Mouse (Mus musculus) liver, adult 10 weeks (tissue): ENCODE results near the gene Cep170b. TPM values are rescaled to one million over a fixed set of nuclear protein-coding genes. Genes with fewer than 3 reads are reported as not detected.

ENCODE experiments used
- polyA plus RNA-seq: library from polyadenylated mRNA; stranded (reverse); fragments of 350-450 nt; fragmentation: Illumina TruSeq; extraction: RNeasy Lipid Tissue Mini Kit (QIAGEN cat#74804); gene quantifications from one replicate; pipeline ENCODE4 v1.2.3, GENCODE M21; 2014; ENCODE audit warnings: low read depth, low replicate concordance

Gene Cep170b
- 8.8 TPM for polyA plus RNA-seq

GRCm38 (mm10) chr12:112720216-112720615 is at the start of gene Cep170b:
Gene Cep170b, plus strand, starts transcription at chr12:112720455.

GRCm38 (mm10) chr12:112674132-112675011 is 45.9 kb upstream of the Cep170b start, which contains the start of gene Akt1:
Gene Akt1, minus strand, starts transcription at chr12:112674884.

GRCm38 (mm10) chr12:112678555-112679026 is 41.7 kb upstream of the Cep170b start, which contains the start of gene Zbtb42:
Gene Zbtb42, plus strand, starts transcription at chr12:112678828.

GRCm38 (mm10) chr12:112760154-112760926 is 40.1 kb downstream of the Cep170b start, which contains the start of gene Pld4:
Gene Pld4, plus strand, starts transcription at chr12:112760655.

Other genes starting within 250 kb of the Cep170b start
- gene A530016L24Rik, start 231.0 kb upstream of the Cep170b start, polyA plus RNA-seq = not detected
- gene Tmem179, start 203.7 kb upstream of the Cep170b start, polyA plus RNA-seq = not detected
- 2.8 TPM for gene Inf2, start 131.7 kb upstream of the Cep170b start, polyA plus RNA-seq
- gene Adssl1, start 100.4 kb upstream of the Cep170b start, polyA plus RNA-seq = 4.6 TPM
- not detected for gene Siva1, start 75.8 kb upstream of the Cep170b start, polyA plus RNA-seq
- 2.5 TPM for gene Akt1, start 45.6 kb upstream of the Cep170b start, polyA plus RNA-seq
- gene Zbtb42, start 41.6 kb upstream of the Cep170b start, polyA plus RNA-seq = 0.16 TPM
- gene Pld4, start 40.2 kb downstream of the Cep170b start, polyA plus RNA-seq = 3.4 TPM
- not detected for gene Ahnak2, start 82.2 kb downstream of the Cep170b start, polyA plus RNA-seq
- gene Clba1, start 88.5 kb downstream of the Cep170b start, polyA plus RNA-seq = not detected
- 1.6 TPM for gene Cdca4, start 109.0 kb downstream of the Cep170b start, polyA plus RNA-seq
- not detected for gene Gpr132, start 147.8 kb downstream of the Cep170b start, polyA plus RNA-seq
- not detected for gene Jag2, start 209.3 kb downstream of the Cep170b start, polyA plus RNA-seq
- gene Nudt14, start 221.7 kb downstream of the Cep170b start, polyA plus RNA-seq = 1.1 TPM